Mouse (Mus musculus): ENCODE results near the gene Tmem86a.

Gene Tmem86a

DNA sequence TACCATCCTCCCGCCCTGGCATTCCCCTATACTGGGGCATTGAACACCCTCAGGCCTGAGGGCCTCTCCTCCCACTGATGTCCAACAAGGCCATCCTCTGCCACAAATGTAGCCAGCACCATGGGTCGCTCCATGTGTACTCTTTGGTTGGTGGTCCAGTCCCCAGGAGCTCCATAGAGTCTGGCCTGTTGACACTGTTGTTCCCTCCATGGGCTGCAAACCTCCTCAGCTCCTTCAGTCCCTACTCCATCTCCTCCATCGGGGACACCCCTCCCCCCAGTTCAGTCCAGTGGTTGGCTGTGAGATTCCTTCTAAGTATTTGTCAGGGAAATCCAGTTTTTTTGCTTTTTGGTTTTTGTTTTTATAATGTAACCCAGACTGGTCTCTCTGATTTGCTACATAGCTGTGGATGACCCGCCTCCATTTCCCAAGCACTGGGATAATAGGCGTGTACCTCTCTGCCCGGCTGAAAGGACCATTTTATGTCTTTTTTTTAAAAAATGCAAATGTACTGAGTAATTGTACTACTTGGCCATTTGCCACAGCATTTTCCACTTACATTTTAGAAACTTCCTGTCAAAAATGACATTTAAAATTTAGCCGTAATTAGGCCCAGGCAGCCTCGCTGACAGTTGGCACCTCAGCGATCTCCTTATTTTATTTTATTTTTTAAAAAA, 19.7 kb upstream of the Tmem86a start:
- no peak for DNase-seq

DNA sequence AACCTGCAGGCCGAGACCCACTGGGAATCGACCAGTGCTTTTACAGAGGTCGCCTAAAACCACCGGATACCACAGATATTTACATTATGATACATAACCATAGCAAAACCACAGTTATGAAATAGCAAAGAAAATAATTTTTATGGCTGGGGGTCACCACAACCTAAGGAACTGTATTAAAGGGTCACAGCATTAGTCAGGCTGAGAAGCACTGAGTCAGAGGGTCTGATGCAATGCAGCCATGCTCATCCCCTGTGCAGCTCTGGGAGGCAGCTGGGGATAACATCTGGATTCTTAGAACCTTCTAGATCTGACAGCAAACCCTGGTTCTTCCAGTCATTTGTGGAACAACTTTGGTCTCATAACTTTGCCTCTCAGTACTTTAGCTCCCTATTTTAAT, 19.0 kb upstream of the Tmem86a start:
- no peak for DNase-seq

DNA sequence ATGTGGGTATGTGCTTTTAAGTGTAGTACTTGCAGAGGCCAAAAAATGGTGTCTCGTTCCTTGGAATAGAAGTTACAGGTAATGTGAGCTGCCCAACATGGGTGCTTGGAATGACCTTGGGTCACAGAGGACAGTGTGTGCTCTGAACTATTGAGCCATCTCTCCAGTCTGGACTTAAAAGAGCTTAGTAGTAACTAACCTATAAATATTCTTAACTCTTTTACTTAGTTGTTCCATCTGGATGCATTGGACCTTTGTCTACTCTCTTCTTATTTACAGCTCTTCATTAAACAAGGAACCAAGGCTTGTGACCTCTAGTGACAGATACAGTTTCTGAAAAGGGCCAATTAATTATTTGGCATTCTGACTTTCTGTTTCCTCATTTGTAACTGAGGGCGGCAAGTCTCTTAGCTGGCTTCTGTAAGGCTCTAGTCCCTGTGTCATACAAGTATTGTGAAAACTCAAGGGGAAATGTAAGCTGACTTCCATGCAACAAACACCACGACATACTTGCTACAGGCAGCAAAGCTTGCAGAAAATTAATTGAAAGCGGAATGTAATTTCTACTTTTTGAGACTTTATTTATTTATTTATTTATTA, 15.5 kb upstream of the Tmem86a start:
- DNase-seq: no peak

GRCm38 (mm10) chr7:47035426-47035825, 15.0 kb upstream of the Tmem86a start:
- DNase-seq: no peak

DNA sequence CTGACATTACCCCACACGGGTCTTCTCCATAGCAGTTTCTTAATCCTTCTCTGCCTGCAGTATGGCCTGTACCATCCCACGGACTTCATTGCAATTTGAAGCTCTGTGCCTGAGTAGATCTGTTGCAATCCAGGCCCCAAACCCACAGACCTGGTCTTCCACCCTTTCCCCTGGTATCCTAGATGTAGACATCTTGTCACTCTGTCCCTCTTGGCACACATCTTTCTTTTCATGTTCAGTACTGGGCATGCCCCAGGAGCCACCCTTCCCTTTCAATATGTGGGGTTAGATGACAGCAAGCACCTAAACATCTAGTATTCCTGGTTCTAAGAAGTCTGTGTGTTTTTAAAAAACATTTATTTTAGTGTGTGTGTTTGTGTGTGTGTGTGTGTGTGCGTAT, 8.7 kb upstream of the Tmem86a start:
- no peak for DNase-seq

- DNase-seq: no peak
Observed at GRCm38 (mm10) chr7:47042121-47042520, 8.3 kb upstream of the Tmem86a start.

- DNase-seq: no peak
Observed at GRCm38 (mm10) chr7:47042823-47043490, 7.4 kb upstream of the Tmem86a start.

GRCm38 (mm10) chr7:47050766-47051165, 365 bp downstream of the Tmem86a start:
- DNase-seq: peak; percentile 50 to 59

- DNase-seq: no peak
Observed at GRCm38 (mm10) chr7:47051404-47052151, 1.2 kb downstream of the Tmem86a start.

DNA sequence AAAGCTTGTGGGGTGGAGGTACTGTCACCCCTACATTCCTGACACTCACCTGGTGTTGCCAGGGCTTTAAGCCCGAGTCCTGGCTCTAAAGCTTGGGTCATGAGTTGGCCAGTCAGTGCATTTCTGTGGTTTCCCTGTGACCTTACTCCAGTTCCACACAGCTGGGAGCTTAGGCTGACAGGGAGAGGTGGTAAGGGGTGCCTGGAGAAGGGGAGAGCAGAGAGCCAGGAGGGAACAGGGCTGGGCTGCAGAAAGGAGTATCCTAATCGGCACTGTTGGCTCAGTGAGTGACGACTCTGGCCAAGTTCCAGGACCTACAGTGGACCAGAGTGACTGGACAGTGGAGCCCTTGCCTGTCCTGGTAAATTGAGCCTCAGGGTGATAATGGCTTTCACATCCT, 1.9 kb downstream of the Tmem86a start:
- DNase-seq: peak; percentile 36 to 46

- DNase-seq: no peak
Observed at GRCm38 (mm10) chr7:47053287-47053686, 2.9 kb downstream of the Tmem86a start.

DNA sequence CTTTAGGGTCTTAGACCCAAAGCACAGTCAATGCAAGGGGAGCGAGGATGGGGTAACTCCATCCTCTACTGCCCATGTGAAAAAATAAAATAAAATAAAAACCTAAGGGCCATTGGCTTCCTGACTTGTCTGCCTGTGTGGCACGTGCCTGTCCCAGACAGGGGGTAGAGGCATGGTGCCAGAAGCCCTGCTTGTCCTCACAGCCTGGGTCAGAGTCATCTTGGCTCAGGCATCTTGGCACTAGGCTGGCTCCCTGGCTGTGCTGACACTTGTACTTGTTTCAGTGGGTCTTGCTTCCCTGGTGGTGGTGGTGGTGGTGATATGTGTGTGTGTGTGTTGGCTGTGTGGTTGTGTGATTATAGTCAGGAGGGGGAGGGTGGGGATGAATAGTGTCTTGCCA, 4.3 kb downstream of the Tmem86a start:
- DNase-seq: peak; percentile 52 to 58

- DNase-seq: no peak
Observed at GRCm38 (mm10) chr7:47055744-47056143, 5.3 kb downstream of the Tmem86a start.

DNA sequence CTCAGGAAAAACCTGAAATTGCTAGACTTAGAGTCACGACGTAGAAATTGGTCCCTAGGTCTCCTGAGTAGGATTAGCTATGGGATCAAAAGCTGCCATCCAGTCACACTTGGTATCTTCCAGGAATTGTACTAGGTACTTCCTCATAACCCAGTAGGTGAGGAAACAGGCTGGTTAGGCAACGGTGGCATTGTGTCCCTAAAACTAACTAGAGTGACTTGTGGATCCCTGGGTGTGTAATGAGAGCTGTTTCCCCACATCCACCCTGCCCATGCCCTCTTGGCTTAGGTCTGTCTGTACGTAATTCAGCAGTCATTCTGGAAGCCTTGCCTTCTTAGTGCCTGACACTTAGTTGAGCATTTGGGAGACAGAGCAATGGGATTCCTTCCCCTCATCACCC, 5.9 kb downstream of the Tmem86a start:
- no peak for DNase-seq

- DNase-seq: no peak
Observed at GRCm38 (mm10) chr7:47059339-47059738, 8.9 kb downstream of the Tmem86a start.

DNA sequence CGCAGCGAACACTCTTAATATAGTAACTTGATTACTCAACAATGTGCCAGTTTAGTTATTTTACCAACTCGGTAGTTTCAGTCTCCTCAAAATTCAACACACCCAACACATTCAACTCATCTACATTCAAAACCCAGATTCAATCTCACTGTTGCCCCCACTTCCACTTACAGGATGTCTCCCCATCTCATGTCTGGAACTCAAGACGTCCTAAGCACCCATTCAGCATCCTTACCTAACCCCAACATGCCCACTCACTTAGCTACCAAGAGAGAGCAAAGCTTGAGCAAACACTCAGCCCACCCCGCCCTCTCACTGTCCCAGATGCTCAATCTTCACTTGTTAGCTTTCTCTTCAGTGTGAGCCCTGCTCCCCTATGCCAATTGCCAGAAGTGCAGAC, 11.2 kb downstream of the Tmem86a start:
- DNase-seq: no peak

DNA sequence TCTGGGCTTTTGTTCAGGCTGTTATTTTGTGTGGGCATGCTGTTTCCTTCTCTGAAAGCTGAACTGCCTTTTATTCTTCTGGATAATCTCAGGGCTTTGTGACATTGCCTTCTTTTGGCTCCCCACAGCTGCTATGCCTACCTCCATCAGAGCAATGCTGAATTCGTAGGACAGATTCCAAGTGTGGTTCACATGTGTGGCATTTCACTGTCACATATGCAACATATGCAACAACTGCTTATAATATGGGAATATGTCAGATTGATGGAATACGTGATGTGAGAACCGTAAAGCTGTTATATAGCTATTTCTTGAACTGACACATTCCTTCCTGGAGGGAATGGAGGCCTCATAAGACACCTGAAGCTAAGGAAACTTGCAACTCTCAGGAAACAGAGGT, 16.5 kb downstream of the Tmem86a start:
- no peak for DNase-seq

DNA sequence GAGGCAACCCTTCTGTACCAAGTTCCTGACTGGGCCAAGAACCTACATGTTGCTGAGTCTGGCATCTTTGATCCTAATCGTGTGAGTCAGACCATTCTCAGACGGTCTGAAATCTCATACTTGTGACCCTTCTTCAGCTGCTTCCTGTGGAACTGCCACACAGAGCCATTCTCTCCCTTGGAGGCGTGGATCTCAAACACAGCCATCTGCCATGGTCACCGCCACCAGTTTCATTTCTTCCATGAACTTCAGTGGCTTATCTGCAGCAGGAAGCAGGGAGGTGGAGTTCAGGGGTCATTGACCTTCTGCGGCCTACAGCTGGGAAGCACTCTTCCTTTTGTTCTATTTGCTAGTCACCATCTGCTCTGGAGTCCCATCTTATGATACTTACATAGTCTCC, 17.5 kb downstream of the Tmem86a start:
- no peak for DNase-seq

DNA sequence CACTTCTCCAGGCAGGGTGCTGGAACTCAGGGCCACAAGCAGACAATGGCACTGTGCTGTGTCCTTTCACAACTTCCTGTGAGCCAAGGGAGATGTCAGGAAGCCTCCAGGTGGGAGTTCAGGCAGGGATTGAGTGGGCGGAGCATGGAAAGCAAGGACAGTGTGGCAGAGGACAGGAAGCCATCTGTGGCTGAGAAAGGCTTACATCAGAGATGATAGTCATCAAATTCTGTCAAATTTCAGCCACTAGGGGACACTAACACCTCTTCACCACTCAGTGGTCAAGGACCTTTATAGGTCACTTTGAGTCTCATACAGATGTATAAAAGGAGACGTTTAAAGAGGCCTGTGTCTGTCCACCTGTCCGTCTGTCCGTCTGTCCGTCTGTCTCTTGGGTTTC, 22.1 kb downstream of the Tmem86a start:
- DNase-seq: no peak

DNA sequence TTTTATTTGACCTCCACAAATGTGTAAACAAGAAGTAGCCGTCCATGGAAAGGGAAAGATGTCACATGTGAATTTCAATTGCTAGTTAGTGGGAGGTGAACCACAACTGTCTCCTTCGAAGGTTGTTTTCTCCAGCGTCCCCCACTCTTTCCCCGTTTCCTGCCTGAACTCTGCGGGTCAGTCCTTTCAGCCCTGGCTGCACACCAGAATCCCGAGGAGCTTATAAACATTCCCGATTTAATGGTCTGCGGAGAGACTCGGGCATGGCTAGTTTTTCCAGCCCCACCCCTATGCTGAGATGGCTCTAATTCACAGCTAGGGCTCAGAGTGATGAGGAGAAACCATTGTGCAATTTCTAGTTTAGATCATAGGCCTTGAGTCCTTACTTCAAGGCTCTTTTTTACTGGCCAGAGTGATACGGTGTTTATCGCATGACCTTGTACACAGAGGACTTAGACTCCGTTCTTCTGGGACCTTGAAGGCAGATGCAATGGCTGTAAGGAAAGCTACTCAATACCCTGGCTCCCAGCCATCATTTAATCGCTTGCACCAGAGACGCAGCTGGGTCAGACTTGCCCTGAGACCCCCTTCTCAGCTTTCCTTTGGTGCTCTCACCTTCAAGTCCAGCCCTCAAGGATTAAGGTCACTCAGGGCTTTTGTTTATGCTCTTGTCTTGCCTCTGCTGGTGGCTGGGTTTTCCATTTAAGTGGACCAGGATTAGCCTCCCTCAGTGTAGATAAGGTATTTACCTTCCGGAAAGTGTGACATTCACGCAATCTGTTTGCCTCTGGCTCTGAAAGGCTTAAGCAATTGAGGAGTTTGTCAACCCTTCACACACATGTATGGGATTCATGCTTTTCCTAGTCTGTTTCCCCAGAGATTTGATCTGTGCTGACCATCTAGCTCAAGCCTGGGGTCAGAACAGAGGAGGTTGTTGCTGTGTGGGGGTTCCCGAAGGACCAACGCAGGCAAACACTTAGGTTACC, 23.4 kb downstream of the Tmem86a start:
- no peak for DNase-seq

DNA sequence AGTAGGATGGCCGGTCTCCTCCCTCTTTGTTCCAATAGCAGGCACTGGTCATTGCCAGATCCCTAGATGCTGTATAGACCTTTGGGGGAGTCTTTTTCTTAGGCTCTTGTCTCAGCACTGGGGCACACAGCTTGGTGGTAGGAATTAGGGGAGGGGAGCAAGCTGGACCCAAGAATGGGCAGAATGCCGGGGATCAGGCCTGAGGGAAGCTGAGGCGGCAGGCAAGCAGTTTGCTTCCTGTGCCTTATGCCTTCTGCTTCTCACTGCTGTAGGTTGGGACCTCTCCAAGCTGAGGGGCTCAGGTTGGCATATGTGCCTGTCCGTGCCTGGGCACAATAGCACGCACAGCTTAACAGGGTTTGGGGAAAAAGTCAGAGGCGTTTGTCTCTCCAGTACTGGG, 25.8 kb downstream of the Tmem86a start:
- DNase-seq: no peak

GRCm38 (mm10) chr7:47076729-47077128, 26.3 kb downstream of the Tmem86a start:
- DNase-seq: no peak

All from cerebellum, postnatal 36 days (tissue).